Mouse (Mus musculus) MEL (cell line): ENCODE results near the gene Atg9b.

ENCODE experiments used
- CHD1 ChIP-seq: IDR thresholded peaks from 2 replicates; pipeline ENCODE4 v1.6.1; 2012; ENCODE audit warnings: low read depth, mild to moderate bottlenecking, inconsistent platforms, low read length, improper control_type of control experiment
- CTCF ChIP-seq, 3 experiments: IDR thresholded peaks in 2 of 3; conservative IDR thresholded peaks in 1 of 3; 2 replicates each; pipeline ENCODE4 v1.5.1; 2011 to 2012; ENCODE audit warnings: low read length in 3 of 3, low read depth in 2 of 3, mild to moderate bottlenecking in 2 of 3, improper control_type of control experiment in 1 of 3, inconsistent platforms in 1 of 3, mixed read lengths in 1 of 3, moderate library complexity in 1 of 3; ENCODE audit not compliant: control insufficient read depth in 1 of 3, insufficient read depth in 1 of 3, poor library complexity in 1 of 3, severe bottlenecking in 1 of 3
- ELF1 ChIP-seq: IDR thresholded peaks from 2 replicates; pipeline ENCODE4 v1.6.1; 2014; ENCODE audit warnings: low read depth, mild to moderate bottlenecking, inconsistent platforms, low read length, improper control_type of control experiment, moderate library complexity
- MAFK ChIP-seq: IDR thresholded peaks from 2 replicates; pipeline ENCODE4 v1.6.1; 2011; ENCODE audit warnings: low read depth, mild to moderate bottlenecking, low read length, improper control_type of control experiment, borderline replicate concordance
- MXI1 ChIP-seq: IDR thresholded peaks from 2 replicates; pipeline ENCODE4 v1.6.1; 2011; ENCODE audit warnings: mild to moderate bottlenecking, low read depth, low read length, improper control_type of control experiment
- USF1 ChIP-seq: IDR thresholded peaks from 2 replicates; pipeline ENCODE4 v1.6.1; 2014; ENCODE audit warnings: low read depth, mild to moderate bottlenecking, inconsistent platforms, low read length, improper control_type of control experiment, moderate library complexity

GRCm38 (mm10) chr5:24360792-24361454 lies 31.0 kb downstream of the Atg9b start:
- TF ChIP-seq ELF1 (no peak), CTCF (IDR thresholded peaks at IDR 0.05 in 2 of 3, conservative IDR thresholded peaks at IDR 0.05 in 1 of 3; ENCODE audit: control insufficient read depth in 1 of 3, insufficient read depth in 1 of 3, low read depth in 2 of 3, low read length in 3 of 3, poor library complexity in 1 of 3, severe bottlenecking in 1 of 3) (peak; percentile 99 to 100 (median 100)), MXI1 (peak; percentile 56; the same call in 1 of the 2 replicates), USF1 (0 out of 2 replicates have a peak, but pooled peaks have one; percentile 40), CHD1 (no peak), MAFK (no peak)
